Mouse (Mus musculus): ENCODE measurements at regions not wholly inside any gene's neighbourhood (a gene's known extent, or its start where the extent isn't known, plus 50 kb on each side); places are given as distances from the start of the nearest gene placed in this dataset.
"Not testable (repeated sequence)": the region's sequence is repeated elsewhere in the genome, so short reads cannot be mapped to it uniquely, and the experiment has no call there.

DNA sequence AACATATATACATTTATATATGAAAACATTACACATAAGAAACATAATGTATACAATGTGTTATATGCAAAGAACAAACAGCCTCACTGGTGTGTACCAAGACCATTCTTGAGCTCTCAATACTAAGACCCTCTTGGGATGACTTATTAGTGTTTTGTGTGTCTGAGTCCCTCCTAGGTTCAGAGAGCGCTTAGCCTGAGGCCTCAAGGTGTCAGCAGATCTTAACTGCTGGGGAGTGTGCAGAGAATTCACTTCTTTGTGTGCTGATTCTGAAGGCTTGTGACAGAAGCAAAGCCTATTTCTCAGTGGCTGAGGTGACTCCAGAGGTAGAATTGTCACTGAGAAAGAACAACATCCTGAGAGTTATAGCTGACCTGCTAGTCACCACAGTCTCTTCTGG is 505.7 kb upstream of the Olfr1507 start:
- TF ChIP-seq CTCF, EP300 (IDR thresholded peaks at IDR 0.05; ENCODE audit: low read depth): not testable (repeated sequence)
